Mouse (Mus musculus): Measurements from ENCODE around the gene Olfr259. TPM values are rescaled to one million over a fixed set of nuclear protein-coding genes. Genes with fewer than 3 reads are reported as not detected.

The Olfr259 gene
- polyA plus RNA-seq (2021; fragmentation: Nextera tagmentation), result not detected in 2 replicates
- long read RNA-seq, experiment 1, result 0 reads
- long read RNA-seq, experiment 2, result 0 reads

DNA sequence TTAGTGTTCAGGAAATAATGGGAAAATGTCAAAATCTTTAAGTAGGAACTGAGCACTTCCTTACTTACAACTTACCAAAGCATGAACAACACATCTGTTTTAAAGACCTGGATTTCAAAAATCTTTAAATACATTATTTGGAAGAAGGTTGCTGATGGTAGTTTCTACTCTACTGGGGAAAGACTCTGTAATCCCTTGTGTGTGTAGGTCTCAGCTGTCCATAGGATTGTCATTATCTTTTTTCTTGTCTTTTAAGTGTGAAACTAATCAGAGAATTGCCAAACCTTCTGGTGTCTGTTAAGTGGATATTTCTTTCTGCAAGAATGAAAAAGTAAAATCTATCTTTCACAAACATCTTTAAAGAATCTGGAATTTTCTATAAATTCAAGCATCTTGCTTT is at the start of gene Olfr259:
Gene Olfr259 (minus strand): TSS at position 101 of the 400 bp plus-strand sequence.

GRCm38 (mm10) chr2:87152524-87152923 is 38.2 kb upstream of the Olfr259 start, which contains the start of gene Olfr1111:
Olfr1111 (minus strand) TSS chr2:87152624.

GRCm38 (mm10) chr2:87140200-87140599 is 25.8 kb upstream of the Olfr259 start, which contains the start of gene Olfr1110:
Olfr1110 (minus strand) TSS chr2:87140300.

DNA sequence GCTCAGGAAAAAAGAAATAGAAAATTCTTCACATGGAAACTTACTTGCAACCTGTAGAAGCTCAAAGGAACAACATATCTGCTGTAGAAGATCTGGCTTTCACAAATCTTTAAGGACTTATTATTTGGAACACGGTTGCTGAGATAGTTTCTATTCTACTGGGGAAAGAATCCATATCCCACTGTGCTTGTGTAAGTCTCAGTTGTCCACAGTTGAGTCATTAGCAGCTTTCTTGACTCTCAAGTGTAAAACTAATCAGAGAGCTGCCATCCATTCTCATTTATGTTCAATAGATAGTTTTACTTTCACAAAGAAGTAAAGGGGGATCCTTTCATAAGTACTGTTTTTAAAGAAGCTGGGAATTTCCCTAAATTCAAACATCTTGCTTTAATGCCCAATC is 18.5 kb downstream of the Olfr259 start, which contains the start of gene Olfr1109:
Gene Olfr1109 (minus strand): TSS at position 101 of the 400 bp plus-strand sequence.

DNA sequence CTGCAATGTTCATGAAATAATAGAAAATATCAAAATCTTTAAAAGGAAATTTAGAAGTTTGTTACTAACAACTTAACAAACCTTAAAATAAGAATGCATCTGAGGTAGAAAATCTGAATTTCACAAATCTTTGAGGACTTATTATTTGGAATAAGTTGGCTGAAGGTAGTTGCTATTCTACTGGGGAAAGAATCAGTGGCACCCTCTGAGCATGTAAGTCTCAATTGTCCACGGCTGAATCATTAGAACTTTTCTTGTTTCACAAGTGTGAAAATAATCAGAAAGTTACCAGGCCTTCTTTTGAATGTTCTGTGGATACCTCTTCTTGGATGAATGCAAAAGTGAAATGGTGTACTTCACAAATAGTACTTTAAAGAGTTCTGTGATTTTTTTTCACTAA is 38.6 kb downstream of the Olfr259 start, which contains the start of gene Olfr1107:
Gene Olfr1107 (minus strand): TSS at position 101 of the 400 bp plus-strand sequence.

Other genes with a start within 250 kb of the Olfr259 start
- not detected in 2 replicates for gene Gm13723, start 239.8 kb downstream of the Olfr259 start, polyA plus RNA-seq (2021; fragmentation: Nextera tagmentation)
- gene Olfr1097, start 222.4 kb downstream of the Olfr259 start, polyA plus RNA-seq (2021; fragmentation: Nextera tagmentation), result not detected in 2 replicates
- gene Olfr1098, start 190.0 kb downstream of the Olfr259 start, polyA plus RNA-seq (2021; fragmentation: Nextera tagmentation), result not detected in 2 replicates
- gene Olfr1099, start 153.9 kb downstream of the Olfr259 start, polyA plus RNA-seq (2021; fragmentation: Nextera tagmentation), result not detected in 2 replicates
- not detected in 2 replicates for gene Olfr1100, start 134.6 kb downstream of the Olfr259 start, polyA plus RNA-seq (2021; fragmentation: Nextera tagmentation)
- not detected in 2 replicates for gene Olfr1101, start 123.3 kb downstream of the Olfr259 start, polyA plus RNA-seq (2021; fragmentation: Nextera tagmentation)
- gene Olfr1102, start 116.2 kb downstream of the Olfr259 start, polyA plus RNA-seq (2021; fragmentation: Nextera tagmentation), result not detected in 2 replicates
- gene Olfr1104, start 87.5 kb downstream of the Olfr259 start, polyA plus RNA-seq (2021; fragmentation: Nextera tagmentation), result not detected in 2 replicates
- gene Olfr1105, start 78.0 kb downstream of the Olfr259 start, polyA plus RNA-seq (2021; fragmentation: Nextera tagmentation), result not detected in 2 replicates
- gene Olfr1106, start 62.3 kb downstream of the Olfr259 start, polyA plus RNA-seq (2021; fragmentation: Nextera tagmentation), result not detected in 2 replicates
- gene Olfr1107, start 38.8 kb downstream of the Olfr259 start, polyA plus RNA-seq (2021; fragmentation: Nextera tagmentation), result not detected in 2 replicates
- not detected in 2 replicates for gene Olfr1109, start 18.6 kb downstream of the Olfr259 start, polyA plus RNA-seq (2021; fragmentation: Nextera tagmentation)
- not detected in 2 replicates for gene Olfr1110, start 25.7 kb upstream of the Olfr259 start, polyA plus RNA-seq (2021; fragmentation: Nextera tagmentation)
- not detected in 2 replicates for gene Olfr1111, start 38.1 kb upstream of the Olfr259 start, polyA plus RNA-seq (2021; fragmentation: Nextera tagmentation)
- not detected in 2 replicates for gene Olfr1112, start 73.2 kb upstream of the Olfr259 start, polyA plus RNA-seq (2021; fragmentation: Nextera tagmentation)
- not detected in 2 replicates for gene Olfr1113, start 94.4 kb upstream of the Olfr259 start, polyA plus RNA-seq (2021; fragmentation: Nextera tagmentation)
- gene Olfr1115, start 133.4 kb upstream of the Olfr259 start, polyA plus RNA-seq (2021; fragmentation: Nextera tagmentation), result not detected in 2 replicates
- not detected in 2 replicates for gene Olfr1116, start 153.0 kb upstream of the Olfr259 start, polyA plus RNA-seq (2021; fragmentation: Nextera tagmentation)
- not detected in 2 replicates for gene Olfr1118, start 193.0 kb upstream of the Olfr259 start, polyA plus RNA-seq (2021; fragmentation: Nextera tagmentation)
- not detected in 2 replicates for gene Olfr1120, start 240.2 kb upstream of the Olfr259 start, polyA plus RNA-seq (2021; fragmentation: Nextera tagmentation)

Measured in layer of hippocampus, adult 6 months (tissue).